Comparison of ENCODE assay signal across 18 mouse cellular contexts in genomic region chr2:145670131-145670530, GRCm38 (mm10).
"Had no signal": no experiment of that assay in that cellular context is flagged by ENCODE, and none has a peak within 500 bp of the region (broad histone marks: within the 10 kb centered on the region; RNA-seq: fewer than 3 reads in every experiment).

No protein-coding gene starts in this region.

- DNase-seq: kidney, postnatal 25 days; layer of hippocampus, adult 9-11 months; liver; lung, adult 18-20 months; lung, postnatal 14 days; thymus, adult 18-20 months; thymus, postnatal 4 days had no signal

- H3K9ac ChIP-seq: limb, embryonic 13.5 days; liver, embryonic 12.5 days; liver, embryonic 15.5 days; lung, embryonic 15.5 days; midbrain, embryonic 12.5 days; midbrain, embryonic 15.5 days; neural tube, embryonic 13.5 days had no signal

- H3K4me2 ChIP-seq: limb, embryonic 13.5 days; liver, embryonic 12.5 days; liver, embryonic 15.5 days; lung, embryonic 15.5 days; midbrain, embryonic 12.5 days; midbrain, embryonic 15.5 days; neural tube, embryonic 13.5 days had no signal

- H3K36me3 ChIP-seq: limb, embryonic 10.5 days; limb, embryonic 13.5 days; liver, embryonic 12.5 days; liver, embryonic 15.5 days; lung, embryonic 15.5 days; midbrain, embryonic 12.5 days; midbrain, embryonic 15.5 days; neural tube, embryonic 13.5 days had no signal

- H3K27me3 ChIP-seq: limb, embryonic 13.5 days; lung, embryonic 15.5 days; midbrain, embryonic 15.5 days; neural tube, embryonic 13.5 days had no signal

- H3K27ac ChIP-seq: kidney, postnatal 0 days; layer of hippocampus, adult 2 months; limb, embryonic 10.5 days; limb, embryonic 13.5 days; liver, embryonic 12.5 days; liver, embryonic 15.5 days; lung, embryonic 15.5 days; macrophage; midbrain, embryonic 12.5 days; midbrain, embryonic 15.5 days; neural tube, embryonic 13.5 days had no signal

- ATAC-seq: liver, embryonic 12.5 days; midbrain, embryonic 15.5 days had no signal

- H3K9me3 ChIP-seq: limb, embryonic 10.5 days; limb, embryonic 13.5 days; liver, embryonic 12.5 days; liver, embryonic 15.5 days; lung, embryonic 15.5 days; midbrain, embryonic 12.5 days; midbrain, embryonic 15.5 days; neural tube, embryonic 13.5 days had no signal

- H3K4me3 ChIP-seq: layer of hippocampus, adult 2 months; limb, embryonic 10.5 days; limb, embryonic 13.5 days; liver, embryonic 12.5 days; liver, embryonic 15.5 days; lung, embryonic 15.5 days; midbrain, embryonic 12.5 days; midbrain, embryonic 15.5 days; neural tube, embryonic 13.5 days had no signal
